Mouse (Mus musculus) induced T-regulatory cell, adult 2 months (primary cell): ENCODE results near the gene Nmi.
A peak's percentile ranks its signal among the peaks of the same experiment; 100 is the strongest.
"Not testable (repeated sequence)": the region's sequence is repeated elsewhere in the genome, so short reads cannot be mapped to it uniquely, and the experiment has no call there.

Source experiments
- DNase-seq: peaks from one replicate; pipeline ENCODE4 v3.0.0-alpha.2; 2012; ENCODE audit warnings: low read depth

The Nmi gene

DNA sequence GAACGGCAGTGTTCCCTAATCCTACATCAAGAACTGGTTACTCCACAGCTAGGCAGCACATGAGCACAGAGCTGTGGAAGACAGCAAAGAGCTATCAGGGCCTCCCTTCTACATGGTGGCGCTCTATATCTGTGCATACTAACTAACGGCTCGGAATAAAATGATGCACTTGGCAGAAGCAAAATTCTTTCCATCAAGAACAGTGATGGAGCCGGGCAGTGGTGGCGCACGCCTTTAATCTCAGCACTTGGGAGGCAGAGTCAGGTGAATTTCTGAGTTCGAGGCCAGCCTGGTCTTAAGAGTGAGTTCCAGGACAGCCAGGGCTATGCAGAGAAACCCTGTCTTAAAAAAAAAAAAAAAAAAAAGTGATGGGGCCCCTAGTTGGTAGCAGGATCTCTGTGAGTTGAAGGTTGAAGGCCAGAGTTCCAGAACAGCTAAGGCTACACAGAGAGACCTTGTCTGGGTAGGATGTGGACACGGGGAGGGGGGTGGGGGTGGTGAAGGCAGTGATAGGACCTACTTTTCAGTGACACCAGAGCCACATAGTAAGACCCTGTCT lies at the start of gene Nmi:
Gene Nmi (minus strand): TSS at position 85 of the 559 bp plus-strand sequence.
- DNase-seq: no peak

DNA sequence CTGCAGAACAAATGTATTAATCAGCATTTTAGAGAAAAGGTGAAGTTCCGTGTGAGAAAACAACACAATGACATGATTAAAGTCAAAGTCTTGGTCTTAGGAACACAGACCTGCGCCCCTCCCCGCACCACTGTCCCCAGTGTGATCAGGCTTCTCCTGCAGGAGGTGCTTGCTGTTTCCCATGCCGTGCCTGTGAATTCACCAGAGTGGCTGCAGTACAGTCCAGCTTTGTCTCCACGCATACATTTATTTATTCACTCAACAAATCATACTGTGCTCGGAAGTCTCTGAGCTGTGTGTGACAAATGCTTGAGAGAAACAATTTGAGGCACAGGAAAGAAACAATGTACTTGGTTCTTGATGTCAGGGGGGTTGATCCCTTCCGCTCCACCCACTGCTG lies 43.1 kb upstream of the Nmi start:
- no peak for DNase-seq

DNA sequence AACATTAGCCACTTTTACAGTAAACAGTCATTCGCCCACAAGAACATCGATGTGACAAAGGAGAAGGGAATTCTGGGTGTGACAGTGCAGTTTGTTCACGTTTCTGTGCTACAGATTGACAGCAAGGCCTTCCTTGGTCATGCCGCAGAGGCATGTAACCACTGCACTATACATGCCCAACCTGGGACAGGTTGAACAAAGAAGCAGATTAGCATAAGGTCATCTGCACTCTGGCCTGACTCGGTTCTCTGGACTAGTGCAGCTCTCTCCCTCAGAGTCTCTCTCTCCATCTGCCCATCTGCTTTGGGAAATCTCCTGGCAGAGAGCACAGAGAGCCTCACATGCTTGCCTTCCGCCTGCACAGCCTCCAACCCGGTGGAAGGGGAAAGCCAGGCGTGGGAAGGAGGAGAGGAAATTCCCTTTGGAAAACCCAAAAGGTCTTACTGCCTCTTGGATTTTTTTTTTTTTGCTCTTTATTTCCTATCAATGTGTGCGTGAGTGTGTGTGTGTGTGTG lies 40.1 kb upstream of the Nmi start:
- no peak for DNase-seq

DNA sequence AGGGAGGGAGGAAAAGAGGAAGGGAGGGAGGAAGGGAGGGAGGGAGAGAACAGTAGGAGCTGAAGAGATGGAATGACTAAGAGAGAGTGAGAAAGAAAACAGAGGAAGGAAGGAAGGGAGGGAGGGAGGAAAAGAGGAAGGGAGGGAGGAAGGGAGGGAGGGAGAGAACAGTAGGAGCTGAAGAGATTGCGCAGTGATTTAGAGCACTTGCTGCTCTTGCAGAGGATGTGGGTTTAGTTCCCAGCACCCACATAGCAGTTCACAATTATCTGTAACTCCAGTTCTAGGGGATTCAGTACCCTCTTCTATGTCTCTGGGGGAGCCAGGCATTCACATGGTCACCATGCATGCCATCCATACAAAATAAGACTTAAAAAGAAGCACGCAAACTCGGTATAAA lies 38.5 kb upstream of the Nmi start:
- DNase-seq: not testable (repeated sequence)

DNA sequence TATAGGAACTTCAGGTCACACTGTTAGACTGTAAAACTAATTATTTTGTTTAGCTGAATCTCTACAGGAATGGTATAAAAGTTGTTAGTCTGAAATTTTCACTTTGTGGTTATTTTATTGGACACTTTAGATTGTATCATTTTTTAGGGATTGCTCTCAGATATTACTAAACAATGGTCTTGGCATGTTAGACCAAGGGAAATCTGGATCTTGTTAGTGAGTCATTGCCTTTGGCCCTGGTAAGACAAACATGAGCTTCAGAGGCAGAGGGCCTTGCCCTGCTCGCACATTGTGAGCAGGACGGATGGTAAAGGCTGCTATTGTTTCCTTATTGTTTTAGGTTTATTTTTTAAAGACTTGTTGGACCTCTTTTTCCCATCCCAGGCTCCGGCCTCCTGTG lies 33.1 kb upstream of the Nmi start:
- no peak for DNase-seq

GRCm38 (mm10) chr2:52002299-52002698 lies 29.0 kb upstream of the Nmi start:
- not testable (repeated sequence) for DNase-seq

GRCm38 (mm10) chr2:52001521-52001920 lies 28.2 kb upstream of the Nmi start:
- DNase-seq: no peak

DNA sequence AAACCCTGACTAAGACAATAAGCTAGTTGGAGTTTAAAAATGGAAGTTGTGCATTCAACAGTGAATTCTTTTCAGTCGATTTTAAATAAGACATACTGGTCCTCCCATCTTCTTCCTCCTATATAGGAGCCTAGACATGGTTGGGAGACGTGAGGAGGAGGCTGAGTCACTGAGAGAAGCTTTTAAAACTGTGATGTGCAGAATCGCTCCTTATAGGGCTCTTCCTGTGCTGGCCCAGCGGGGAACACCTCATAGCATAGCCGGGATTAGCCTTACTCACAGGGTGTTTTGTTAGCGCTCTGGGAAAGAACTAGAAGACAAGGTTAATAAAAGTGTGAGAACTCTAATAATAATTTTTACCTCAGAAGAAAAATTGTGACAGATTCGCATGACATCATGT lies 26.7 kb upstream of the Nmi start:
- no peak for DNase-seq

DNA sequence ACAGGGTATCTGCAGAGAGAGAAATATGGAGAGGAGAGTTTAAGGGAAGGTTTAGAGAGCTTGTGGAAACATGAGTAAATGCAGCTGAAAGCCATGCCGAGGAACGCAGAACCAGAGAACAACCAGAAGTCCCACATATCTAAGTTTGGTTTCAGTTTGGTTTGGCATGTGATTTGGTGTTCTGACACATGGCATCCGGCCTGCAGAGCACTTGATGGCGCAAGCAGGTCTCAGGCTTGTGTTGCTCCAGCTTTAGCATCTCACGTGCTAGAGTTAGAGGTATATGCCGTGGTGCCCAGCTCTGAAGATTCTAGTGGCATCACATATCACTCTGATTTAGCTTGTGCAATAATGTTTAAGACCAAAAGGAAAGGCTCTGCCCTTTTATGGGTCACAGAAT lies 18.2 kb upstream of the Nmi start:
- DNase-seq: no peak

GRCm38 (mm10) chr2:51989559-51989958 lies 16.3 kb upstream of the Nmi start:
- no peak for DNase-seq

DNA sequence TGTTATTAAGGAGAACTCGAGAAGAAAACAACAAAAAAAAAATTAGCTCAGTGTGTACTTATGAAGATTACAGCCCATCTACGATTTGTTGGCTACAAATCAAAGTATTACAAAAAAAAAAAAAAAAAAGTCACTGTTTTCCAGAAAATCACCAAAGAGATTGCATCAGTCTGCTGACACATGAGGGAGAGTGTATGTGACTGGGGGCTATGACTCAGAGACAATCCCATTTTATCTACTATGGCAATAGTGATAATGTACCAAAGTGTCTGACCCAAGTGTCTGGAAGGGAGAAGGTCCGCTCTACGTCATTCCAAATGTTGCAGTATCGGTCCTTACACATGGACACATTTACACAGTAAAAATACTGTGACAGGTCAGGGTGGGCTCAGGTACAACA lies 13.4 kb upstream of the Nmi start:
- DNase-seq: no peak

GRCm38 (mm10) chr2:51986157-51986556 lies 12.9 kb upstream of the Nmi start:
- no peak for DNase-seq

- no peak for DNase-seq
These were observed 11.9 kb upstream of the Nmi start for GRCm38 (mm10) chr2:51985241-51985640.

- peak; percentile 28 for DNase-seq
These were observed 9.0 kb upstream of the Nmi start for GRCm38 (mm10) chr2:51982288-51982687.

DNA sequence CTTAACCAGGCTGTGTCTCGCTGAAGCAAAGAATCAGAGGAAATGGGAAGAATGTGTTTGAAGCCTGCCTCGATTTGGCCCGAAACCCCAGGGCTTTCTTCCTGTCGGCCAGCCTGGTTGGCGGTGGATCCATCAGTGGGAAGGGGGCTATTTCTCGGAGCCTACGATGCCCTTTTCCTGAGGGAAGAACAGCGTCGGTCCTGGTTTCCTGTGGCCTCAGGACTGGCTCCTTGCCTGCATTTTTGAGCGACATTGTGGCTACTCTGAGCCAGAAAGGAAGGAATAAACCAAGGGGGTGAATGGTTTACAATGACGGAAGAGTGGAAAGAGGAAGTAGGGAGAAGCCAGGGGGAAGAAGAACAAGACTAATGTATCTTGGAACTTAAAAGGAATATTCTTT lies 8.3 kb upstream of the Nmi start:
- no peak for DNase-seq

DNA sequence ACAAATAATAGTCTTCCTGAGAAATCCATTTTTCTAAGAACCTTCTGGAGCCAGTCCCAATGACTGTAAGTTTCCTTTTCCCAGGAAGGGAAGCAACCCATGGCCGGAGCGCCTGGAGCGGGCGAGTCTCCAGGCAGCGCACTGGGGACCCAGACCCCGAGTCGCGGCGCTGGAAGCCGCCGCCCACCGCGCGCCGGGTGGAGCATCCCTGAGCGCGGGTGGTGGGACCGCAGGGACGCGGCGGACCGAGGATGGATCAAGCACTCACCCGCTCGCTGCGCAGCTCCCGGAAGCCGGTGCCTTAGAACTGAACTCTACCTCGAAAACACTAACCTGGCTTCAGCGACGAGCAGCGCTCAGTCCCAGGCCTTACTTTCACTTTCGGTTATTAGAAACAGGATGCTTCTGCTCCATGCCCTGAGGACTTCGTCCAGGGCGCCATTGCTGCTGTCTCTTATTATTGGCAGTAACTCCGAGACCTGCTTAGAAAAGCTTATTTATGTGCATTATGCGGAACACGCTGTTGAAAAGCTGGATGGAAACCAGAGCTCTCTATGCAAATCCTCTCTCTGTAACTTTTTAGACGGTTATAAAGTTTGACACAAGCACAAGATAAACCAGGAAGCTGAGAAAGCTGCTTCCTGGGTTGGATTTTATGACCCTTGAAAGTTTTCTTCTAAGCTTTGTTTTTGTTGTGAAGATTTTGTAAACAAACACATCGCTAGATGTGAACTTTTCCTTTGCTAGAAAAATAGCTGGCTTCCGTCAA lies 469 bp downstream of the Nmi start:
- peak; percentile 92 for DNase-seq

DNA sequence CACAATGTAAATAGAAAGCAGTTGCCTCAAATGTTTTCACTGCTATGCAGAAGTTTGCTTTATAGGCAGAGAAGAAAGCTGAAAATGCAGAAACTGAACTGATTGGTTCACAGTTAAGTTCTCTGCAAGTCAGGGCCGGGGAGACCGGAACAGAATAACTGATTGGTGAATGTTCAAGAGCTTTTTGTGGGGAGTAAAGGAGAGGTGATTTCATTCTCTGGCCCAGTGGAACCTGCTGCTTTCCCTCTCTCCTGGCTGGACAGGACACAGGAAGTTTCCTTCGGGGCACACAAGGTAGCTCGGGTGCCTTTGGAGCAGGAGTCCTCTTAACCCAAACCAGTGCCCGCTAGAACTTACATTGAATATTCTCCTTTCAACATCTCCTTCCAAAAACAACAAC lies 1.2 kb downstream of the Nmi start:
- DNase-seq: peak; percentile 77

DNA sequence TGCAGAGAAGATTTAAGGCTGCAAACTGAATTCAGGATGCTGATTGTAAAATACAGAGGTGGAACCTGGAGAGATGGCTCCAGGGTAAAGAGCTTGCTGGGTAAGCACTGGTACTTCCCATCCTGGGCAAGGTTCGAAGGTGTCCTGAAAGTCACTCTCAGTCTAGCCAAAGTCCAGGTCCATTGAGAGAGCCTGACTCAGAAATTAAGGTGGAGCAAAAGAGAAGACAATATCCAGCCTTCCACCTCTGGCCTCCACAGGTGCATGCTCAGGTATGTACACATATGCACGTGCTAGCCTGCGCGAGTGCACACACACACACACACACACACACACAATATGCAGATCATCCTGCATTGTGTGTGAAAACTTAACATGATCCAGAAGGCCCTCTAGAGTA lies 2.4 kb downstream of the Nmi start:
- DNase-seq: no peak

- DNase-seq: no peak
These were observed 6.0 kb downstream of the Nmi start for GRCm38 (mm10) chr2:51967288-51967687.

DNA sequence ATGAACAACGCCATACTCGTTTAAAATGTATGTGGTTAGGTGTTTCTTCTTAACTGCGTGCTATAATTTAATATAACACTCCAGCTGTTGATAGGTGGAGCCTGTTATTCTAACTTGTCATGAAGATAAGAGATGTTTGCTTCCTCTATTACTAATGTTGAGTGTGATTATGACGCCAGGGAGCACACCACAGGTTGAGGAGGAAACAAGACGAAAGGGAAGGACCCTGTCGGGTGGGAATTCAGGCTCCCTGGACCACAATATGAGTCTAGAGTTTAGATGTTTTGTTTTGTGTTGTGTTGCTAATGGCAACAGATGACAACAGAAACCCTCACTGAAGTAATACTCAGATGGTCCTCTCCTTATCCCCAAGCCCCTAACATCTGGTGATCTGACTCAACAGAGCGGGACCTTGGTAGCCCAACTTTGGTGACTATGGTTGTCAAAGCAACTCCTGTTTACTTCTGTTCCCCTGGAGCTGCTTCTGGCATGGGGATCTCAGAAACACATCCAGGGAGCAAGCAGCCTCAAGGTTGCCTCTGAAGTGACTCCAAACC lies 19.6 kb downstream of the Nmi start:
- no peak for DNase-seq

DNA sequence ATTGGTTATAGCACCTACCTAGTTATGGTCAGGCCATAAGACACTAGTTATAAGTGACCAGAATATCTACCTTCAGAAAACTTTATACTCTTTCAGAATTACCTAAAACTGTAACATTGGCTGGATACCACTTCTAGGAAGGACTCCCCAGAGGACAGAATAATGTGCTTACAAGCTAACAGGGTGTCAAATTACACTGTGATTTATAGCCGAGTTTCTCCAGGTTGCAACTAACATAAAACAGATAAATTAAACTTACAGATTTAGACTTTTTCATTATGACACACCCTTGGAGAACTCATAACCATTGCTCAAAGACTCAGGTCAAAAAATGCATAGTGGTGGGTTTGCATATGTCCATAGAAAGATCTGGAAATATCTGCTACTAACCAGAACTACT lies 22.4 kb downstream of the Nmi start:
- no peak for DNase-seq

- no peak for DNase-seq
These were observed 25.0 kb downstream of the Nmi start for GRCm38 (mm10) chr2:51948105-51948830.

GRCm38 (mm10) chr2:51945812-51946211 lies 27.5 kb downstream of the Nmi start:
- DNase-seq: no peak
